Mouse (Mus musculus) neural tube, embryonic 10.5 days (tissue): ENCODE measurements around the gene Fabp6.

Experiments used
- DNase-seq: peaks from one replicate; pipeline ENCODE4 v3.0.0-alpha.2; 2017; ENCODE audit warnings: low spot score; ENCODE audit errors: extremely low spot score

Fabp6 gene

DNA sequence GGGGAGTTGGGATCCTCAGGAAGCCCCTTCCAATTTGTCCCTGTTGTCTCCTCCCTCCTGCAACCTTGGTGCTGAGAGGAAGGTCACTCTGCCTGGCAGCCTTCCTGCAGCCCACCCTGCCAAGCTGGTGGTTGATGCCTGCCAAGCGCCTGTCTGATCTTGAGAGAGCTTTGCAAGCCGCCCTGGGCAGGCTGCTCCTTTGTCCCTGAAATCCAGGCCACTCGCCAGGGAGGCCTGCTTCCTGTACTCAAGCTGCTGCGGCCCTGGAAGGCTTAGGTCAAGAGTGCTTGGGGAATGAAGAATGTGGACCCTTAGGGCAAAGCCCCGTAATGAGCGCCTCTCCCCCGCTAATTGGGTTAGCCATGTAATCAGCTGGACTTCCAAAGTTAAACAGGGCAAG is 53.2 kb downstream of the Fabp6 start:
- DNase-seq: no peak

DNA sequence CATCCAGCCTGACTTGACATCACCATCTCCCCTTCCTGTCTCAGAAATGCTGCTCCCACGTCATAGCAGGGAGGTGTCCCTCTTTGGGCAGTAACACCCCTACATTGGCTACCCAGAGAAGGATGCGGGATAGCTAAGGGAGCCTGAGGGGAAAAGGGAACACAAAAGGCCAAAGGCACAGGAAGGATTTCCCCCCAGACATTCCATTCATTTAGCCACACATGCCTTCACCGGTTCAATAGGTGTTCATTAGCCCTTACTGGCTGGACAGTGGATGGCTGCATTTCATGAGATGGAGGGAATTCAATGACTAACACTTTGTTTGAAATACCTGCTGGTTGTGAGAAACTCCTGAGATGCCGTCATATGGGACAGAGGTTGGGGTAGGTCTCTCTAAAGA is 54.7 kb downstream of the Fabp6 start:
- no peak for DNase-seq
